Mouse (Mus musculus) bone marrow, adult 2 months (tissue): ENCODE data around the gene Ckap5. TPM values are rescaled to one million over a fixed set of nuclear protein-coding genes. Genes with fewer than 3 reads are reported as not detected.
A peak's percentile ranks its signal among the peaks of the same experiment; 100 is the strongest.
"Not testable (repeated sequence)": the region's sequence is repeated elsewhere in the genome, so short reads cannot be mapped to it uniquely, and the experiment has no call there.

Experiments
- H3K27ac ChIP-seq: fragments of 200-500 bp; 2 replicates; pipeline ENCODE4 v1.5.1; 2012; ENCODE audit warnings: low read depth, mild to moderate bottlenecking, control low read depth, inconsistent platforms, low read length; ENCODE audit not compliant: control insufficient read depth, poor library complexity, insufficient read depth
- H3K4me1 ChIP-seq: fragments of 200-500 bp; 2 replicates; pipeline ENCODE4 v1.6.1; 2011; ENCODE audit warnings: low read length; ENCODE audit not compliant: control insufficient read depth, insufficient read depth
- H3K4me3 ChIP-seq: fragments of 200-500 bp; replicated peaks from 2 replicates; pipeline ENCODE3; 2011; ENCODE audit warnings: mild to moderate bottlenecking, low read depth, low read length, control low read depth; ENCODE audit not compliant: control insufficient read depth
- CTCF ChIP-seq: fragments of 200-500 bp; IDR thresholded peaks from 2 replicates; pipeline ENCODE4 v1.5.1; 2011; ENCODE audit warnings: low read length, control low read depth; ENCODE audit not compliant: control insufficient read depth, insufficient read depth
- POLR2A ChIP-seq: fragments of 200-500 bp; IDR thresholded peaks from 2 replicates; pipeline ENCODE4 v1.6.1; 2011; ENCODE audit warnings: low read depth, mild to moderate bottlenecking, control low read depth, low read length, borderline replicate concordance; ENCODE audit not compliant: control insufficient read depth
- WGBS: fragments of 180-500 bp; shearing (Covaris S2); methylation state at CpG from one replicate; pipeline ENCODE4 v1.1.7; 2018; 5-methylcytosine and 5-hydroxymethylcytosine counted together
- polyA plus RNA-seq: library from polyadenylated mRNA; stranded (reverse); fragments of >200 nt; gene quantifications from 2 replicates; pipeline ENCODE4 v1.2.4, GENCODE M21; 2011; ENCODE audit warnings: low replicate concordance; ENCODE audit not compliant: missing spikeins, insufficient read depth, insufficient read length

Ckap5 gene
- polyA plus RNA-seq, result 23.2 and 30.8 TPM in 2 replicates

DNA sequence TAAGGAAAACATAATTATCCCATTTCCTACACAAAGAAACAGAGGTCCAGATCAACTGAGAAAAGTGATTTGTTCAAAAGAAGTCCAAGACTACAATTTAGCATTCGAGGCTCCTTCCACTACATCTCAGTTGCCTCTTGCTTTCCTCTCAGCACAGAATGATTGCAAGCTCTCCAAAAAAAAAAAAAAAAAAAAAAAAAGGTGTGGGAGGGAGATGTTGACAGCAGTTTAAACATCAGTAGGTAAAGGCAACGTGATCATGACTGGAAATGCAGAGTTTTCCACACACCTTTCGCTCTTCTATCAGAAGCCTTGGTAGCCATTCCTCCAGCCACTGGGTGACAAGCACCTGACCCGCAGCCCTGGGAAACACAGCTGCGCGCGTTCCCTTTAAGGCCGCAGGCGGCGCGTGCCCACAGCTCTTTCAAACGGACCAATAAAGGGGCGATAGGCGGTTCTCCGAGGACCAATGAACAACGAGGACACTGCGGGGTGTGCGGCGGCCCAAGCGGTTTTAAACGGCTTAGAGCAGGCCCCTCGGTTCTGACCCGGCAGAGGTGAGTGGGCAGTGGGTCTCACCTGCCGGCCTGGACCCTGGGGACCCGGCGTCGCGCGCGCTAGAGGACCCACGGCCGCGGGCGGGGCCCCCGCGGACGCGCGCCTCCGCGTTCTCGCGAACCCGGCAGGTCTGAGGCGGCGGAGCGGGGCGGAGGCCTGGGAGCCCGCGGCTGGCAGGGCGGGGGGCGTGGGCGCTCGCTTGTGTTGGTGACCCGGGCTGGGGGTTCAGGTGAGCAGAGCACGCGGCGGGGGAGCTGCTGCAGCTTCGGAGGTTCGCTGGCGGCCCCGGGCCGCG lies at the start of gene Ckap5:
TSS of gene Ckap5 (plus strand) at position 469 of the 853 bp plus-strand sequence.
- Histone ChIP-seq H3K4me1 (no peaks in the 10 kb centered on the region; the same call in 1 of the 2 replicates), H3K27ac (peak within 1 kb of the TSS; percentile 74), H3K4me3 (peak within 1 kb of the TSS; percentile 87)
- under 1% methylated on average over 64 of the region's 64 CpGs for WGBS
- TF ChIP-seq POLR2A (peak; percentile 58; the same call in 1 of the 2 replicates), CTCF (no peak)

DNA sequence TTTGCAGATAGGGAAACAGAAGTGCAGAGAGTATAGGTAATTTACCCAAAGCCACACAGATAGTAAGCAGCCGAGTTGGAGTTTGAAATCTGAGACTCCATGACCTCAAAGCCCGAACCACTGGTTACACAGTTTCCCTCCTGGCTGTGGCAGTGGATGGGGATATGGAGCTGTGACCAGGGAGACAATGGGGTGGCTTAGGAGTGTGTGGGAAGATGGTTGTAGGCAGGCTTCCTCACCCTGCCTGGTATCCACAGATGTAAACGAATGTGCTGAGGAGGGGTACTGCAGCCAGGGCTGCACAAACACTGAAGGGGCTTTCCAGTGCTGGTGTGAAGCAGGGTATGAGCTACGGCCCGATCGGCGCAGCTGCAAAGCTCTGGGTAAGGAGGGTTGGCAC lies 49.7 kb upstream of the Ckap5 start:
- TF ChIP-seq POLR2A (no peak), CTCF (no peak)
- H3K4me3 ChIP-seq, result peak overlapping the region; percentile 58
- WGBS, result 66% methylated on average over 7 of the region's 7 CpGs
- no peak overlapping the region for H3K27ac ChIP-seq
- H3K4me1 ChIP-seq, result peaks cover 3% of the 10 kb centered on the region

DNA sequence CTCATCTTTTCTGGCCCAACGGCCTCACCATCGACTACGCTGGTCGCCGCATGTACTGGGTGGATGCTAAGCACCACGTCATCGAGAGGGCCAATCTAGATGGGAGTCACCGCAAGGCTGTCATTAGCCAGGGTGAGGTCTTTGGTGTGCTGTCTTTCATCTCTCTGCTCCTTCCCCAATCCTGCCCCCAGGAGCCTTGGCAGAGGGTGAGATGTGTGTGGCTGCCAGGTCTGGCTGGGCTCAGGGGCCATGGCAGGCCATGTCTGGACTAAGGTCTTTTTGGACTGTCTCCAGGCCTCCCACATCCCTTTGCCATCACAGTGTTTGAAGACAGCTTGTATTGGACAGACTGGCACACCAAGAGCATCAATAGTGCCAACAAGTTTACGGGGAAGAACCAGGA lies 46.2 kb upstream of the Ckap5 start:
- 96% methylated on average over 9 of the region's 9 CpGs for WGBS
- Histone ChIP-seq H3K27ac (no peak overlapping the region), H3K4me1 (peaks cover 3% of the 10 kb centered on the region; the same call in 1 of the 2 replicates), H3K4me3 (no peak overlapping the region)
- TF ChIP-seq POLR2A, result no peak
- TF ChIP-seq CTCF, result no peak

GRCm38 (mm10) chr2:91480805-91481514 lies 45.6 kb upstream of the Ckap5 start:
- Histone ChIP-seq H3K27ac (no peak overlapping the region), H3K4me1 (no peaks in the 10 kb centered on the region), H3K4me3 (no peak overlapping the region)
- WGBS, result 53% methylated on average over 6 of the region's 6 CpGs
- TF ChIP-seq POLR2A (no peak), CTCF (peak; percentile 21; the same call in 1 of the 2 replicates)

- no peak overlapping the region for H3K4me3 ChIP-seq
- H3K4me1 ChIP-seq, result no peaks in the 10 kb centered on the region
- WGBS, result 6% methylated on average over 4 of the region's 4 CpGs
- H3K27ac ChIP-seq, result no peak overlapping the region
- TF ChIP-seq POLR2A (no peak), CTCF (no peak)
These were observed 41.9 kb upstream of the Ckap5 start for GRCm38 (mm10) chr2:91484698-91485097.

GRCm38 (mm10) chr2:91485256-91485655 lies 41.3 kb upstream of the Ckap5 start:
- WGBS, result 52% methylated on average over 6 of the region's 6 CpGs
- no peak overlapping the region for H3K4me3 ChIP-seq
- H3K4me1 ChIP-seq, result no peaks in the 10 kb centered on the region
- H3K27ac ChIP-seq, result no peak overlapping the region
- TF ChIP-seq POLR2A, result no peak
- no peak for TF ChIP-seq CTCF

DNA sequence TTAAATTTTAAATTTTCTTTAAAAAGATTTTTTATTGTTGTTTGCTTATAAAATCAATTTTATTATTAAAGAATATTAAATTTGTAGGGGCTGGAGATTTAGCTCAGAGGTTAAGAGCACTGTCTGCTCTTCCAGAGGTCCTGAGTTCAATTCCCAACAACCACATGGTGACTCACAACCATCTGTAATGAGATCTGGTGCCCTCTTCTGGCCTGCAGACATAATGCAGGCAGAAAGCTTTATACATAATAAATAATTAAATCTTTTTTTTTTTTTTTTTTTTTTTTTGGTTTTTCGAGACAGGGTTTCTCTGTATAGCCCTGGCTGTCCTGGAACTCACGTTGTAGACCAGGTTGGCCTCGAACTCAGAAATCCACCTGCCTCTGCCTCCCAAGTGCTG lies 39.3 kb upstream of the Ckap5 start:
- not testable (repeated sequence) for H3K4me3 ChIP-seq, H3K4me1 ChIP-seq, H3K27ac ChIP-seq
- 36% methylated on average over 3 of the region's 3 CpGs for WGBS

GRCm38 (mm10) chr2:91492071-91492635 lies 34.4 kb upstream of the Ckap5 start:
- no peak overlapping the region for H3K4me3 ChIP-seq
- WGBS, result 89% methylated on average over 12 of the region's 12 CpGs
- no peak for TF ChIP-seq CTCF
- TF ChIP-seq POLR2A, result no peak

More at GRCm38 (mm10) chr2:91492071-91492635, 34.4 kb upstream of the Ckap5 start:
- no peak overlapping the region for H3K27ac ChIP-seq
- no peaks in the 10 kb centered on the region for H3K4me1 ChIP-seq
